ENCODE assay signal across 39 mouse cellular contexts in genomic region chr11:58462170-58462569, GRCm38 (mm10). TPM values are rescaled to one million over a fixed set of nuclear protein-coding genes. Genes with fewer than 3 reads are reported as not detected.
"Had no signal": no experiment of that assay in that cellular context is flagged by ENCODE, and none has a peak within 500 bp of the region (broad histone marks: within the 10 kb centered on the region; RNA-seq: fewer than 3 reads in every experiment).

Gene Olfr30, minus strand, starts transcription at chr11:58462270.

- DNase-seq: left cerebral cortex, postnatal 4 days; liver; liver, embryonic 13.5 days; liver, postnatal 0 days; lung, adult 18-20 months; lung, adult 2 months; lung, embryonic 14.5 days; lung, postnatal 10 days; lung, postnatal 14 days; lung, postnatal 36 days; lung, postnatal 4 days; midbrain, embryonic 14.5 days had no signal

- H3K36me3 ChIP-seq: limb, embryonic 10.5 days; limb, embryonic 12.5 days; limb, embryonic 13.5 days; limb, embryonic 15.5 days; liver, embryonic 12.5 days; liver, embryonic 13.5 days; liver, embryonic 15.5 days; lung, embryonic 15.5 days; midbrain, embryonic 10.5 days; midbrain, embryonic 12.5 days; midbrain, embryonic 13.5 days; midbrain, embryonic 15.5 days; neural tube, embryonic 12.5 days had no signal

- H3K4me1 ChIP-seq: limb, embryonic 10.5 days; limb, embryonic 12.5 days; limb, embryonic 13.5 days; limb, embryonic 15.5 days; liver, embryonic 12.5 days; liver, embryonic 13.5 days; liver, embryonic 15.5 days; lung, embryonic 15.5 days; megakaryocyte, embryonic 14.5 days; midbrain, embryonic 10.5 days; midbrain, embryonic 12.5 days; midbrain, embryonic 13.5 days; midbrain, embryonic 15.5 days; neural tube, embryonic 12.5 days had no signal

- H3K9me3 ChIP-seq: limb, embryonic 10.5 days; limb, embryonic 12.5 days; limb, embryonic 13.5 days; limb, embryonic 15.5 days; liver, embryonic 12.5 days; liver, embryonic 13.5 days; liver, embryonic 15.5 days; lung, embryonic 15.5 days; megakaryocyte, embryonic 14.5 days; midbrain, embryonic 10.5 days; midbrain, embryonic 12.5 days; midbrain, embryonic 13.5 days; midbrain, embryonic 15.5 days; neural tube, embryonic 12.5 days had no signal

- H3K27ac ChIP-seq: limb, embryonic 10.5 days; limb, embryonic 12.5 days; limb, embryonic 13.5 days; limb, embryonic 15.5 days; liver, embryonic 12.5 days; liver, embryonic 13.5 days; liver, embryonic 14.5 days; liver, embryonic 15.5 days; lung, embryonic 15.5 days; macrophage; midbrain, embryonic 10.5 days; midbrain, embryonic 12.5 days; midbrain, embryonic 13.5 days; midbrain, embryonic 15.5 days; neural tube, embryonic 12.5 days had no signal

- H3K4me2 ChIP-seq: limb, embryonic 12.5 days; limb, embryonic 13.5 days; limb, embryonic 15.5 days; liver, embryonic 11.5 days; liver, embryonic 12.5 days; liver, embryonic 13.5 days; liver, embryonic 15.5 days; lung, embryonic 14.5 days; lung, embryonic 15.5 days; midbrain, embryonic 11.5 days; midbrain, embryonic 12.5 days; midbrain, embryonic 13.5 days; midbrain, embryonic 15.5 days; neural tube, embryonic 12.5 days had no signal

- H3K27me3 ChIP-seq: limb, embryonic 12.5 days; limb, embryonic 13.5 days; limb, embryonic 15.5 days; liver, embryonic 12.5 days; liver, embryonic 13.5 days; liver, embryonic 15.5 days; lung, embryonic 15.5 days; midbrain, embryonic 12.5 days; midbrain, embryonic 13.5 days; midbrain, embryonic 15.5 days; neural tube, embryonic 12.5 days had no signal

- H3K4me3 ChIP-seq: limb, embryonic 10.5 days; limb, embryonic 12.5 days; limb, embryonic 13.5 days; limb, embryonic 15.5 days; liver, embryonic 12.5 days; liver, embryonic 13.5 days; liver, embryonic 15.5 days; lung, embryonic 15.5 days; megakaryocyte, embryonic 14.5 days; midbrain, embryonic 10.5 days; midbrain, embryonic 12.5 days; midbrain, embryonic 13.5 days; midbrain, embryonic 15.5 days; myocyte; neural tube, embryonic 12.5 days had no signal

- H3K9ac ChIP-seq: limb, embryonic 12.5 days; limb, embryonic 13.5 days; limb, embryonic 15.5 days; liver, embryonic 12.5 days; liver, embryonic 13.5 days; liver, embryonic 14.5 days; liver, embryonic 15.5 days; liver, postnatal 0 days; lung, embryonic 14.5 days; lung, embryonic 15.5 days; midbrain, embryonic 12.5 days; midbrain, embryonic 13.5 days; midbrain, embryonic 15.5 days; neural tube, embryonic 12.5 days had no signal

- ATAC-seq: liver, embryonic 12.5 days; liver, postnatal 0 days; lung, postnatal 0 days; midbrain, embryonic 13.5 days; midbrain, embryonic 15.5 days; midbrain, embryonic 16.5 days had no signal

RNA-seq across cellular contexts. Expression of gene Olfr30, which starts in this region (rescaled TPM):
- polyA plus RNA-seq: limb, embryonic 10.5 days; limb, embryonic 11.5 days; limb, embryonic 12.5 days; limb, embryonic 13.5 days; limb, embryonic 14.5 days; limb, embryonic 15.5 days; liver, adult 2 months; liver, embryonic 11.5 days; liver, embryonic 12.5 days; liver, embryonic 13.5 days; liver, embryonic 14.5 days; liver, embryonic 15.5 days; liver, embryonic 16.5 days; liver, postnatal 0 days; lung, adult 2 months; lung, embryonic 14.5 days; lung, embryonic 15.5 days; lung, embryonic 16.5 days; lung, postnatal 0 days; macrophage; midbrain, embryonic 10.5 days; midbrain, embryonic 11.5 days; midbrain, embryonic 12.5 days; midbrain, embryonic 13.5 days; midbrain, embryonic 14.5 days; midbrain, embryonic 15.5 days; midbrain, embryonic 16.5 days; midbrain, postnatal 0 days; myocyte; neural tube, embryonic 11.5 days; neural tube, embryonic 12.5 days had no signal
